Mouse (Mus musculus) c-Kit-positive CD71-negative TER-119-negative erythroid progenitor cells, embryonic 14.5 days (primary cell): ENCODE data around the gene 2900026A02Rik.

Experiments
- DNase-seq: peaks from one replicate; pipeline ENCODE4 v3.0.0-alpha.2; 2013; ENCODE audit warnings: low read depth

The 2900026A02Rik gene

DNA sequence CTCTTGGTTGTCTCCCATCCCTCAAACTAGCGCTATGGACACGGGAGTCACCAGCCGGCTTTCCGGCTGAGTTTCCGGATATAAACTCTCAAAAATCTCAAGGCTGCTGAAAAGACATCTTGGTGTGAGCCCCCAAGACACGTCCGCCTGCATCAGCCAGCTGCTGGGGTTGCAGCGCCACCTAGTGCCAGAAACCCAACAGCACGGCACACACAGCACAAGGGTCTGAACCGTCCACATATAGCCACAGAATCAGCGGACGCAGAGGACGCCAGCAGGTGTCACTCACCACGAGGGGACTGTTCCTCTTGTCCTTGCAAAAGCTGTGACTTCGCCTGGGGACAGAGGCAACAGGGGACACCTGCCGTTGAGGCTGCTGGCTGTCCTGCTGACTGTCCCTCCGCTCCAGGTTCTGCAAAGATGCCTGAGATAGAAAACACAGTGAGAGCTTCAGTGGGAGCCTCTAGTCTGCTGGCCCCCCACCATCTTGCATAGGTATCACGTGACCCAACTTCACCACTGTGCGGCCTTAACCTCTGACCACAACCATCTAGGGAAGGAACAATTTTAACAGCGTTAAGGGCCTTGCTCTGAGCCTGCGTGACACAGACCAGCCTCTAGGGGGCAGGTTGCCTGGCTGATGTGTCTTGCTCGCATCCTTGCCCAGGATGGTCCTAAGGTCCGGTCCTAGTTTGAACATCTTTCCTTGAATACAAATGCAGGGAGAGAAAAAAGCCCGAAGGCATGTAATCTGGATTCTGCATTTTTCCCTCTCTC is 45.9 kb downstream of the 2900026A02Rik start:
- DNase-seq = no peak

DNA sequence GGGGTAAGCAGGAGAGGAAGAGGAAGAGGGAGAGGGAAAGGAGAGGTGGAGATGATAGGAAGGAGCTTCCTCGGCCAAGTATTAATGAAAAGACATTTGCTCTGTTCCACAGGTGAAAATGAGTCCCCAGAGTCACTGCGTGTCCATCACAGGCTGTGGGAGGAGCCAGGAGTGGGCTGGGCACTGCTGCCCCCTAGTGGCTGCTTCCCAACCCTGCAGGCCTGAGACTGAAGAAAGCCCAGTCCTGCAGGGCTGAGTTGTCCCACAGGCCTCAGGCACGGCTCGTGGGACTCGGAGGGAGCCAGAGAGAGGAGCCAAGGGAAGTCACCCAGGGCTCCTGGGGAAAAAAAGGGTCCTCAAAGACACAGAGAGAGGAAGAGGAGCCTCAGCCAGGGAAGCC is 47.7 kb downstream of the 2900026A02Rik start:
- no peak for DNase-seq

DNA sequence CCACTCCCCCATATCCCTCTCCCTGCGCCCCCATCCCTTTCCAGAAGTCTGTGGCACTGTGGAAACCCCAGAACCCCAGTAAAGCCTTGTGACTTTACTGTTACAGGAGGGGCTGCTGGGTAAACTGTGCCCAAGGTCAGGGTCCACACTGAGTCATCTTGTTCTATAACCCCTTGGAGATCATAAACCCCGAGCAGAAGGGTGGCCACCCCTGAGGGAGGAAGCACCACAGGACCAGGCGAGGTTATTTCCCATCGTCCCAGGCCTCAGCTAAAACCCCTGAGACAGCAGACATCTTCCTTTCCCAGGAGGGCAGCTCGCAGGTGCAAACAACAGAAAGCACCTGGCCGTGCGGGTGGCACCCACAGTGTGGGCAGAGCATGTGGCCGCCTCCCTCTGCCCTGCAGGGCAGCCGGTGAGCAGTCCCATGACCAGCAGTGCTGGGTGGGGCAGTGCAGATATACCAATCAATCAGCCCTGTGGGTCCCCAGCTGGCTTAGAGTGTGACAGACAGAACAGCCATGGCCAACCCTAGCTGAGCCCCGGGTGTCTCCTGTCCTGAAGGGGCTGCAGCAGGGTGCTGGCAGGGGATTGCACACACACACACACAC is 49.0 kb downstream of the 2900026A02Rik start:
- DNase-seq = no peak

DNA sequence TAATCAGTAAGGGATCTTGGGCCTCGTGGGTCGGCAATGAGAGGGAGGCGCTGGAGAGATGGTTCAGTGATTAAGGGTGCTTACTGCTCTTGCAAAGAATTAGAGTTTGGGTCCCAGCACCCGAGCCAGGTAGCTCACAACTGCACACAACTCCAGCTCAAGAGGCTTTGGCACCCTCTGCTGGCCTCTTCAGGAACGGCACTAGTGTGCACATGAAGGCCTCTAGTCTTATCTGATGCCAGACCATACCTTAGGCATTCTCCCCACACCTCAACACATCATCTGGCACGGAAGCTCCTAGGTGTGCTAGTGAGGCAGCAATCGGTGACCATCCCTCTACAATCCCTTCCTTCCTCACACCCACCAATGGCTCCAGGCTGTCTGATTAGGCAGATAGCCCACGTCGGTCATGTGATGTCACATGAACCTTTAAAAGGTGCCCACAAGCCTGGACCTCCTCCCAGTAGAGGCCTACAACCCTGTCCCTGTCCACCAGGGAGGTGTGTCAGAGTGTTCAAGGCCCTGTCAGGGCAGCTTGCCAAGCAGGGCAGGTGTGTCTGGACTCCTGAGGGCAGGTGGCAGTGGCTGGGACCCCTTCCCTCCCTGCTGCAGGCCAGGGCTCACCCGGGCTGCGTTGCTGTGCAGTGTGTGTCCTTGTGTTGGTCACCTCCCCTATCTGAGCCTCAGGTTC is 50.8 kb downstream of the 2900026A02Rik start:
- DNase-seq = no peak

DNA sequence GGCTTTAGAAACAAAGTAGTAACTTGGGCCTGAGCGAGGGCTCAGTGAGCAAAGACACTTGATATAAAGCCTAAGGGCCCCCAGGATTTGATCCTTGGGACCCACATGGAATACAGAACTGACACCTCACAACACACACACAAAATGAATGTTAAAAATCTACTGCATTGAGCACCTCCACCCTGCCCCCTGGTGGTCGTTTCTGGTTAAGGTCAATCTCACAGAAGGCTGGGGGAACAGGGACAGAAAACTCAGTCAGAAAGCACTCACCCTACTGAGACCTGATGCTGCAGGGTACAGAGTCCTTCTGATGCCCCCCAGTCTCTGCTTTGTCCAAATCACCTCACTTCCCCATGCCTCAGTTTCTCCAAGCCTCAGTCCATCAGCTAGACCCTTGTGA is 53.3 kb downstream of the 2900026A02Rik start:
- DNase-seq = no peak

DNA sequence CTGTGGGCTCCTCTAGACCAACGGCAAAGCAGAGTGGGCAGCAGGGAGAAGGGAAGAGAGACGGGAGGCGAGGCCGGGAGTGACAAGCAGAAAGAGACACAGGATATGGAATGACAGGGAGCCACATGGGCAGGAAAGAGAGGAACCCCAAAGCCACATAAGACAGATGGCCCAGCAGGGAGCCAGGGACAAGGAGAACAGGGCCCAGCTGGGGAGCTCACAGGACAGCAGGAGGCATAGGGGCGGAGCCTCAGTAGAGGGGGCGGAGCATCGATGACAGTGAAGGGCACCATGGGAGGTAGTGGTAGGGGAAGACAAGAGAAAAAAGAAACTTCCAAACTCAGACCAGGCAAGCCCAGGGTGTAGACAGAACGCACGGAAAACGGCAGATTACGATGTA is 55.6 kb downstream of the 2900026A02Rik start:
- DNase-seq = no peak

DNA sequence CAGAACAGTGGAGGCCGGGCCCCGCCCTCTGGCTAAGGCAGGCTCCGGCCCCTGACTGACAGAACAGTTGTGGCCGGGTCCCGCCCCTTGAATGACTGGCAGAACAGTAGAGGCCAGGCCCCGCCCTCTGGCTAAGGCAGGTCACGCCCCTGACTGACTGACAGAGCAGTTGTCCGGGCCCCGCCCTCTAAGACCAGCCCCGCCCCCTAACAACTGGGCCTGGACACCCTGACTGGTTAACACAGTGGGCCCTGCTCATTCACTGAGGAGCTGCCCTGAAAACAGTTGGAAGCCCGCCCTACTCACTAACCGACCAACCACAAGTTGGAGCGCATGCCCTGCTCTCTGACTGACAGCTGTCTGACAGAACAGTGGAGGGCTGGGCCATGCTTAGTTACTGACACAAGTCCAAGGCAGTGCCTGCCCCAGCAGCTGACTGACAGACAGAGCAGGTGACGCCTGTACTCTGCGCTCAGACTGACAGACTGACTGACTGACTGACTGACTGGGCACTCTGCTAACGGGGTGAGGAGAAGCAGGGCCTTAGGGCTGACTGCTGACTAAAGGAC is 56.1 kb downstream of the 2900026A02Rik start:
- DNase-seq = peak; percentile 93

DNA sequence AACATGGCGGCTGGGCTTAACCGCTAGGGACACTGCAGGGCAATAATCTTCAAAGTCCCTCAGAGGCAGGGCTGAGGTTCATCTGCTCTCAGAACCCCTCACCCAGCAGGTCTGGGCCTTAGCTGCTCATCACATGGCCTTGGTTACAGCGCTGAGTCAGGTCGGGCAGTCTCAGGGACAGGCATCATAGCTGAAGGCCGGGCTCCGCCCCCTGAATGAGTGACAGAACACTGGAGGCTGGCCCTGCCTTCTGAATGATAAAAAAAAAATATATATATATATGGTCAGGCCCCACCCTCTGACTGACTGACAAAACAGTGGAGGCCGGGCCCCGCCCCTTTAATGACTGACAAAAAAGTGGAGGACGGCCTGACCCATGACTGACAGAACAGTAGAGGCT is 56.6 kb downstream of the 2900026A02Rik start:
- peak; percentile 82 for DNase-seq

DNA sequence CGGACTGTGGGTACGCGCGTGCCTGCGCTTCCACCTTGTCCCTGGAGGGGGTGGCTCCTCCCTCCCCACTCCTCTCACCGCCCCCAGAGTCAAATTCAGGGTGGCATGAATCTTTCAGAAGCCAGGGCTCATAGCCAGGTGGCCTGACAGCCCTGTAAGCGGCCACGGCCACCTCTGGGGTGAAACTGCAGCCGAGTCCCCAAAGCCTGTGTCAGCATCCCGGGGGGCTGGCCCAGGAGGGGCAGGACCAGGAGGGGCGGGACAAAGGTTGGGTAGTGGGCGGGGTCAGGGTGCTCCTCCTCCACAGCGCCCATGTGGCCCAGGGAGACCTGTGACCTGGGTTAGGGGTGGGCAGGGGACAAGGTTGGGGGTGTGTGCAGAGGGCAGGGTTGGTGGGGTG is 57.9 kb downstream of the 2900026A02Rik start:
- DNase-seq = no peak

DNA sequence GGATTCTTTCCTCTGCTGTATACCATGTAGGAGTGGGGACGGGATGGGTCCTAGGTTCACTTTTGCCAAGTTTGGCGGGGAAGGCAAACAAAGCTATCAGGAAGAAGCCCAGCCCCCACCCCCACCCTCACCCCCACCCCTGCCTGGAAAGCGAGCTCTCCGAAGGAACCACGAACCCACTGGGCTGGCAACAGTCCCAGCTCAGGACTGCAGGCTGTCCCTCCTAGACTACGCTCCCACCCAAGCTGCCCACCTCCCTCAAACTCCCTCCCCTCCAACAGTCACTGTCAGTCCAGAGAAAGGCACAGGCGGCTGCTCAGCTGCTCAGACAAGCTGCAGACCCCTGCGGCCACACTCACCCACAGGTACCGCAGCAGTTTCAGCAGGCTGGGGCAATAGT is 58.3 kb downstream of the 2900026A02Rik start:
- DNase-seq = no peak

DNA sequence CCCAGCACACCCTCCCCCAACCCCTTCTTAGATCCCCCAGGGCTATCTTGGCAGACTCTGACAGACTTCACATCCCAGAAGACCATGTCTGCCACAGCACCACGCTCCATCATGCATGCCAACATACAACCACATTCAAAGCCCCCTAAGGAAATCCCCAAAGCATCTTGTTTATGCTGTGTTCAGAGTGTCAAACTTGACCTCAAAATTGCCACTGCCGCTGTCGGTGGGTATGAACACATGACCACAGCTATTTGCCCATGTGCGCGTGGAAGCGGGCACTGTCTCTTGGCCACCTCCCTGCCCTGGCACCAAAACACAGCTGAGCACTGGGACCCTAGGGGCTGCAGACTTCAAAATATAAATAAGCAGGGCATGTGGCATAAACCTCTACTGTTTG is 59.5 kb downstream of the 2900026A02Rik start:
- no peak for DNase-seq

DNA sequence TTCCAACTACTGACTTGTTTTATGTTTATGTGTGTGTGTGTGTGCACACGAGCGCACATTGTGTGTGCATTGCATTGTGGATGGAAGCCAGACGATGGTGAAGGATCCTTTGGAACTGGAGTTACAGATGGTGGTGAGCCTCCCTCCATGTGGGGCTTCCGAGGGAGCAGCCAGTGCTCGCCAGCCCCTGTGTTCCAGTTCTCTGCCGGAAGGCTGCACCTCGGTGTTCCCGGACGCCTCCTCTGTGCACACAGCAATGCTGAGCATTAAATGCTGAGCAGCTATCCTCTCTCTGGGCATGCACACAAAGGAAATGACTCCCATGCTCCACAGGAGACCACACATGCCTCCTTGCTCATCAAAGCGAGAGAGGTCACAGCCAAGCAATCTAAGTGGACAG is 60.7 kb downstream of the 2900026A02Rik start:
- no peak for DNase-seq

DNA sequence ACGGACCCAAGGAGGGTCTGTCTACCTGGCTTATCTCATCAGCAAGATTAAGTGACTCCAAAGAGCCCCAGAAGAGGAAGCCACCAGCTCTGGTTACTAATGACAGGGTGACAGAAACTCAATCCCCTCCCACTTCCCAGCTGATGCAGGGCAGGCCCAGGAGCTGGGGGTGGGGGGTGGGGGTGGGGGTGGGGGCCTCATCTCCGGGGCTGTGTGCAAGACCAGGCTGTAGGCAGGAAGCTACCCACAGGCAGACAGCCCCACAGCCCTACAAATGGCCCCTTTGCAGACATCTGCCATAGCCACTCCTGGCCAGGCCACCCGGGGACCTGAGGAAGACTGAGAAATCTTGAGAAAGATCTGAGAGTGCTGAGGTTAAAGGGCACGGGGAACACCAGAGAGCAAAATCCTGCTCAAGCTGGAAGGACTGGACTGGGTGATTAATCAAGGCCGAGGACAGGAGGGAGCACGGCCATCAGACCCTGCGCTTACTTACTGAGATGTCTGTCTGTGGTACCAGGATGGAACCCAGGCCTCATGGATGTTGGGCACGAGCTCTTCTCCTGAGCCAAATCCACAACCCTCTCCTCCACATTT is 62.2 kb downstream of the 2900026A02Rik start:
- DNase-seq = no peak

DNA sequence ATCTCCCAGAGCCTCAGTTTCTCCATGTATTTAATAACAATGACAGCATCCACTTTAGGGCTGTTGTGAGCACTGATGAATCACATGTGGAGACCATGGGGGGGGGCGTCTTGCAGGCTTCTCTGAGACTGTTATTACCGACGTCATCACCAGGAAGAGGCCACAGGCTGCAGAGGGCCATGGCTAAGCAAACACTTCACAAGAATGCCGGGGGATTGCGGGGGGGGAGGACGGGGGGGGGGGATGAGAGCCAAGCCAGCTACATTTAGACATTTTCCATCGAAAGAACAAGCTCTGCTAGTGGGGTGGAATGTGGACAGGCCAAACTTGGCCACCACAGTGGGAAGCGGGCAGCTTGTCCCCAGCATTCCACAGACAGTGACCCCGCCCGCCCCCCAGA is 63.4 kb downstream of the 2900026A02Rik start:
- no peak for DNase-seq

DNA sequence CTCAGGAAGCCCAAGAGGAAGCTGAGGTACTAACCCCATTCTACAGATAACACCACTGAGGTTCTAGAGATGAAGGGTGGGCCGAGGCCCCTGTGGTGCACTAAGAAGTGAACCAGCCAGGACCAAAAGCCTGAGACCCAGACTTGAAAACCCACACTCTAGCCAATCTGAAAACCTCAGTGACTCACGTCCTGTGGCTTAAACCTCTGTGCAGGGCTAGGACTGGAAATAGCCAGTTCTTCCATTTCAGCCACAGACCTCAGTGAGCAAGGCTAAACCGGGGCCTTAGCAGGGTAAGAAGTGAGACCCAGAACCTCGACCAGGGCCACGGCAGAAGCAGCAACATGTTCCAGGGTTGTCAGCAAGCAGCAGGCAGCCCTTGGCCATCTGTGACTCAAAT is 64.0 kb downstream of the 2900026A02Rik start:
- no peak for DNase-seq

DNA sequence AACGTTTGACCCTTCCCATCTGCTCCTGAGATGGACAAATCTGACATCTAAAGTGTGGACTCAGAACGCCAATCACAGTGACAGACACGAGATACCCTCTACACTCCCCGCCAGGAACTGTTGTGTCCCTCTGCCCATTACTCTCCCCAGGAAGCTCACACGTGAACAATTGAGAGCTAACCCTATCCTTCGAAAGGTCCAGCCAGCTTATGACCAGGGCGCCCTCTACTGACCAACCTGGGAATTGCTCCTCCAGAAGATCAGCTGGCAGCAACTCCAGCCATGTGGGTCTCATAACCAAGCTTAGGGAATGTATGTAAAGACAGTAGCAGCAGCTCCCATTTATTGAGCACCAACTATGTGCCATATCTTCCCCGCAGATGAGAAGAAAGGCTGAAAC is 65.9 kb downstream of the 2900026A02Rik start:
- DNase-seq = peak; percentile 67

DNA sequence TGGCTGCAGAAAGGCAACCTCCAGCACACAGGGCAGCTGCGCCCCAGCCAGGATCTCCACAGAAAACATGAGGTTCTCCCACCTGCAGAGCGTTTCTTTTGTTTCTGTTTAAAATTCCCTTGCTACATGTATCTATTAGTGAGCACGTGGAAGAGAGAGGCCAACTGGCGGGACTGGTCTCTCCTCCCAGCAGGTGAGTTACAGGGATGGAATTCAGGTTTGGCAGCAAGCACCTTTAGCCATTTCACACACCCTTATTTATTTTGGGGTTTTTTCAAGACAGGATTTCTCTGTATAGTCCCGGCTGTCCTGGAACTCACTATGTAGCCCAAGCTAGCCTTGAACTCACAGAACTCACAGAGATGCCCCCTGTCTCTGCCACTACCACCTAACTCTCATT is 66.6 kb downstream of the 2900026A02Rik start:
- no peak for DNase-seq

DNA sequence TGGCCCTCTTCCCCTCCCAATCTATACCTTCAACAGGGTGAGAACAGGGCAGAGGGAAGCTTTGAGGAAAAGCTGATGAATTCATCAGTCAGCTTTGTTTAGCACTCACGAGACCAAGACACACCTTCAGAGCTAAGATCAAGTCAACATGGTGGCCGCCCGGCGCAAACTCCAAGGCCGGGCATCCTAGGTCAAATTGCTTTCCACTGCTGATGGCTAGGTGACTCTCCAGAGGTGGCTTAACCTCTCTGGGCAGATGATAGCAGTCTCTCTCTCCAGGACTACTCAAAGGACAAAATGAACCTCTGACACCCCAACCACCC is 67.6 kb downstream of the 2900026A02Rik start:
- DNase-seq = no peak

DNA sequence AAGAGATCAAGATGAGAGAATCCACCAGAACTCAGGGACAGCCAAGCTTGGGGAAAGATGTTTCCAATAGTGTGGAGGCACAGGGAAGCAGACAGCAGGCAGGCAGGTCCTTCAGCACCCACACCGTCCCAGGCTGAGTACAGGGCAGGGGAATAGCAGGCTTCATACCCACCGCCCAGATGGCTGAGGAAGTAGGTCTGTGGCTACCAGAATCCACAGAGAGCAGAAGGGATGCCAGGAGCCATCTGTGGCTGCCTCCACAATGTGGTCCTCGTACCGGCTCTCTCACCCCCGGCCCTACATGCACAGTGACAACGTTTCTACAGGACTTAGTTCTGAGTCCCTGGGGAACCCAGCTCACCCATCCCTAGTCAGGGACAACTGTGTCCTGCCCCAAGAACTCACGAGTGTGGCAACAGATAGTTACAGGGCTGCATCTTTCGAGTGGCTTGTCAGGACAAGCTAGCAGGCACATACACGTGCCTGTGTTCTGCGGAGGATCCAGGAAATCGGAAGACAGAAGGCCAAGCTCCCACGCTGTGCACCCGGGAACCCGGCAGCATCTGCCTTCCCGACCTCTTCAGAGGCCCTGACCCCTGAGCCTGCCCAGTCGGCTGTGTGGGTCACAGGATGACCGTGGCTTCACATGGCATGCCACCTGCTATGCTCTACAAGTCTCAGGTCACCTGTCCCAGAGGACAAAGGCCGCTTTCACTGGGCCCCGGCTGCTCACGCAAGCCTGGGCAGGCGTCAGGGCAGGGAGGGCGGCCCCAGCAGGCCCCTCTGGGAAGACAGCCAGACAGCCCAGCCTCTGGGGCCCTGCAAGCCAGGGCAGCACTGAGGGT is 68.2 kb downstream of the 2900026A02Rik start:
- DNase-seq = no peak

DNA sequence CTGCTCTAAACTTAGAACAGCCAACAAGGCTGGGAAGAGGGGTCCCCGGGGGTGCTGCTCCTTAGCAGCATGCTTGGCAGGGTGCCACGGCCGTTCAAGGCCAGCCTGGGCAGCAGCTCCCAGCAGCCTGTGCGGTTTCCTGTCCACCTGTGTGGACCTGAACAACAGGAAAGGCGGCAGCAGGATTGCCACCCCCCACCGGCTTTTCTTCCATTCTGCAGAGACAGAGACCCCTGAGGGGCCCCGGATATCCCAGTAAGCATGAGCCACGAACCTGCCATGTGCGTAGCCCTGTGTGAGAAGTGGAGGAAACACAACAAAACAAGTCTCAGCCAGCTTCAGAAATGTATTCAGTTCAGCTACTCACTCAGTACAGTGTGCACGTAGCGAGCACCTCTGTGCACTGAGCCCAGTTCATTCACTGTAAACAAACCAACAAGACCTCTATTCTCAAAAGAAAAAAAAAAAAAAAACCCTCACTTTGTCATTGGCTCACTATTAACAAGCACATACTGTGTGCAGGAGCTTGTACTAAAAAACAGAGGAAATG is 69.4 kb downstream of the 2900026A02Rik start:
- DNase-seq = no peak

DNA sequence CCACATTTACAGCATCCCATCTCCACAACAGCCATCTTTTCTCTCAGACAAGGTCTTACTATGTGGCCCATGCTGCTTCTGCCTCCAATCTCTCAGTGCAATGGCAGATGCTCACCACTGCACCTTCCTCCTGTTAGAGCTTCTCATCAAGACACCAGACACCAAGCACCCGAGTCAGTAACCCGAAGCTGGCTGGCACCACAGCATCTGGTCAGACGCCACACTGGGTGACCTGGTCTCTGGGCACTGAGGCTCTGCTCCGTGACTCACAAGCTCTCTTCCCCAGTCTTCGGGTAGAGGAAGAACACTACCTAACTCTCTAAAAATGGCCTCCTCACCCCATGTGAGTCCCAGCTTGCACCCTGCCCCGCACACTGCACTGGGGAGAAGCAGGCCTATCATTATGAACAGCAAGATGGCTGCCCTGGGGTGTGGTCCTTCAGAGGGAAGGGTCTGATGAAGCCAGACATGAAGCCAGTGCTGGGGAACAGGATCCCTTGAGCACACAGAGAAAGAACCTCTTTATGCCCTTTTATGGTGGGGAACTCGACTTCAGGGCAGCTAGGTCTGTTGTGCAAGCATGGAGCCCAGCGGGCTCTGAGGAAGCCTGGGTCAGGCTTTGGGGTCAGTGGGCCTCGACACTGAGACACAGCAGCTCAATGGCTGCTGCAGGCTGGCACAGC is 70.0 kb downstream of the 2900026A02Rik start:
- no peak for DNase-seq
